Comparison of ENCODE assay signal across 24 mouse cellular contexts in the genomic region with DNA sequence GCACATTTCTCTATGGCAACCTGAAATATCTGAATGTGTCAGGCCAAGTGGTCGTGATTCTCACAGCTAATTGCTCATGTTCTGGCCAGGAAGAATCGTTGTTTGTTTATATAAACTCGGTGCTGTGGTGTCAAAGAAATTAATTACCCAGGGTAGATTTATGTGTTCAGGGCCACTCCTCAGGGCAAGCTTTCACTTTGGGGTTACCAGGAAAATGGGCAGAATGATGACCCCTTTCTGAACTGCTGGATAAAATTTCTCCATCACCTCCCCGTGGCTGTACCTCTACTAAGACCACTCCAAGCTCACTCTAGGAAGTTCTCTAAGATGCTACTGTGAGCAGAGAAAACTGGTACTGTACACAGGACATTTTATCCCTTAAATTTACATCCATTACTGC.
DNase-seq lines count a peak whose midpoint lies in the region; ATAC-seq and TF ChIP-seq lines count a peak whose summit lies in the region.
"Had no signal": no experiment of that assay in that cellular context is flagged by ENCODE, and none has a peak within 500 bp of the region (broad histone marks: within the 10 kb centered on the region; RNA-seq: fewer than 3 reads in every experiment).

No protein-coding gene starts in this region.

- no peaks in the 10 kb centered on the region for H3K27me3 ChIP-seq in kidney, embryonic 14.5 days (ENCODE audit: control insufficient read depth, insufficient read depth, low read length)
- no peaks in the 10 kb centered on the region for H3K27me3 ChIP-seq in kidney, embryonic 16.5 days (ENCODE audit: insufficient read depth, low read length)
- H3K27me3 ChIP-seq in midbrain, postnatal 0 days (ENCODE audit: insufficient read depth, low read length): no peaks in the 10 kb centered on the region
- H3K27me3 ChIP-seq: embryonic facial prominence, embryonic 13.5 days; embryonic facial prominence, embryonic 15.5 days; forebrain, embryonic 12.5 days had no signal

- H3K4me3 ChIP-seq in kidney, embryonic 14.5 days (ENCODE audit: low read length): no peak overlapping the region
- H3K4me3 ChIP-seq in kidney, embryonic 16.5 days (ENCODE audit: low read length): no peak overlapping the region
- H3K4me3 ChIP-seq in midbrain, postnatal 0 days (ENCODE audit: low read depth, low read length): no peak overlapping the region
- H3K4me3 ChIP-seq: embryonic facial prominence, embryonic 13.5 days; embryonic facial prominence, embryonic 15.5 days; erythroblast, embryonic 14.5 days; forebrain, embryonic 10.5 days; forebrain, embryonic 12.5 days had no signal

- no peak for TF ChIP-seq CTCF in midbrain, postnatal 0 days (IDR thresholded peaks at IDR 0.05)

- WGBS in kidney, embryonic 14.5 days: 5% methylated on average over 4 of the region's 4 CpGs
- 3% methylated on average over 4 of the region's 4 CpGs for WGBS in kidney, embryonic 16.5 days
- 66% methylated on average over 4 of the region's 4 CpGs for WGBS in midbrain, postnatal 0 days

- no peak overlapping the region for H3K27ac ChIP-seq in kidney, embryonic 14.5 days (ENCODE audit: low read depth, low read length)
- no peak overlapping the region for H3K27ac ChIP-seq in kidney, embryonic 16.5 days (ENCODE audit: low read length)
- no peak overlapping the region for H3K27ac ChIP-seq in midbrain, postnatal 0 days (ENCODE audit: low read depth, low read length)
- H3K27ac ChIP-seq: embryonic facial prominence, embryonic 13.5 days; embryonic facial prominence, embryonic 15.5 days; forebrain, embryonic 10.5 days; forebrain, embryonic 12.5 days had no signal

- ATAC-seq in kidney, embryonic 14.5 days (ENCODE audit: low FRiP score, low TSS enrichment): peak; percentile 89
- peak; percentile 70 for ATAC-seq in kidney, embryonic 16.5 days (ENCODE audit: low FRiP score, low TSS enrichment)
- no peak for ATAC-seq in midbrain, postnatal 0 days (ENCODE audit: low FRiP score)
- ATAC-seq: forebrain, embryonic 14.5 days; forebrain, embryonic 16.5 days had no signal

- H3K4me1 ChIP-seq in kidney, embryonic 14.5 days (ENCODE audit: control insufficient read depth, insufficient read depth, low read length): peaks cover 5% of the 10 kb centered on the region
- peaks cover 9% of the 10 kb centered on the region for H3K4me1 ChIP-seq in kidney, embryonic 16.5 days (ENCODE audit: insufficient read depth, low read length)
- no peaks in the 10 kb centered on the region for H3K4me1 ChIP-seq in midbrain, postnatal 0 days (ENCODE audit: insufficient read depth, low read length)
- H3K4me1 ChIP-seq: embryonic facial prominence, embryonic 13.5 days; embryonic facial prominence, embryonic 15.5 days; forebrain, embryonic 12.5 days had no signal

- no peak overlapping the region for H3K4me2 ChIP-seq in kidney, embryonic 14.5 days (replicated peaks; ENCODE audit: low read depth, low read length)
- H3K4me2 ChIP-seq in kidney, embryonic 16.5 days (replicated peaks; ENCODE audit: low read depth, low read length): no peak overlapping the region
- no peak overlapping the region for H3K4me2 ChIP-seq in midbrain, postnatal 0 days (ENCODE audit: low read depth, low read length, poor library complexity, severe bottlenecking)
- H3K4me2 ChIP-seq: embryonic facial prominence, embryonic 13.5 days; embryonic facial prominence, embryonic 15.5 days; forebrain, embryonic 12.5 days had no signal

- no peak overlapping the region for H3K9ac ChIP-seq in kidney, embryonic 14.5 days (ENCODE audit: low read depth, low read length)
- no peak overlapping the region for H3K9ac ChIP-seq in kidney, embryonic 16.5 days (replicated peaks; ENCODE audit: low read length)
- no peak overlapping the region for H3K9ac ChIP-seq in midbrain, postnatal 0 days (replicated peaks; ENCODE audit: low read length, poor library complexity, severe bottlenecking)
- H3K9ac ChIP-seq: embryonic facial prominence, embryonic 13.5 days; embryonic facial prominence, embryonic 15.5 days; forebrain, embryonic 12.5 days had no signal

- H3K36me3 ChIP-seq in kidney, embryonic 14.5 days (ENCODE audit: control insufficient read depth, insufficient read depth, low read length): no peaks in the 10 kb centered on the region
- H3K36me3 ChIP-seq in kidney, embryonic 16.5 days (ENCODE audit: insufficient read depth, low read length): no peaks in the 10 kb centered on the region
- no peaks in the 10 kb centered on the region for H3K36me3 ChIP-seq in midbrain, postnatal 0 days (ENCODE audit: insufficient read depth, low read length)
- H3K36me3 ChIP-seq: embryonic facial prominence, embryonic 13.5 days; embryonic facial prominence, embryonic 15.5 days; forebrain, embryonic 10.5 days; forebrain, embryonic 12.5 days had no signal

- no peaks in the 10 kb centered on the region for H3K9me3 ChIP-seq in kidney, embryonic 14.5 days (ENCODE audit: control insufficient read depth, low read length)
- H3K9me3 ChIP-seq in kidney, embryonic 16.5 days (ENCODE audit: low read length): no peaks in the 10 kb centered on the region
- H3K9me3 ChIP-seq in midbrain, postnatal 0 days (ENCODE audit: low read length): no peaks in the 10 kb centered on the region
- H3K9me3 ChIP-seq: embryonic facial prominence, embryonic 13.5 days; embryonic facial prominence, embryonic 15.5 days; forebrain, embryonic 10.5 days; forebrain, embryonic 12.5 days had no signal

- no peak for DNase-seq in kidney, adult 8-10 months
- no peak for DNase-seq in kidney, adult 18-20 months
- peak; percentile 38 for DNase-seq in embryo, embryonic 10.5 days (ENCODE audit: low spot score)
- DNase-seq in embryo, embryonic 9.5 days (ENCODE audit: extremely low spot score): peak; percentile 24
- no peak for DNase-seq in urinary bladder, postnatal 36 days (ENCODE audit: low spot score in 2 of 2)
- DNase-seq in midbrain, postnatal 0 days (ENCODE audit: low spot score): no peak
- DNase-seq: adrenal gland, adult 2 months; adrenal gland, postnatal 10 days; adrenal gland, postnatal 25 days; cerebellum, adult 11 months; cerebellum, adult 18-20 months; cerebellum, adult 8-10 months; cerebellum, adult 9-11 months; cerebellum, postnatal 14 days; cerebellum, postnatal 36 days had no signal

Comparison
In these comparisons a context has a peak if more than half of its experiments do, and no peak if none do; other contexts are left out.
1. DNase-seq: peak in embryo, embryonic 10.5 days (single experiment) and embryo, embryonic 9.5 days (single experiment); none in kidney, adult 8-10 months (0 of 2), kidney, adult 18-20 months (single experiment), urinary bladder, postnatal 36 days (0 of 2) and midbrain, postnatal 0 days (single experiment).